Mouse (Mus musculus): ENCODE measurements around the gene Itsn2. TPM values are rescaled to one million over a fixed set of nuclear protein-coding genes. Genes with fewer than 3 reads are reported as not detected.
"Not testable (repeated sequence)": the region's sequence is repeated elsewhere in the genome, so short reads cannot be mapped to it uniquely, and the experiment has no call there.

Itsn2 gene
- polyA plus RNA-seq, 1 experiment = 8.9 TPM

- H3K9me3 ChIP-seq = peaks cover 3% of the 10 kb centered on the region; the same call in 1 of the 2 replicates
- H3K36me3 ChIP-seq (replicated peaks; ENCODE audit: low read length) = peaks cover 18% of the 10 kb centered on the region
- H3K4me1 ChIP-seq = peaks cover 27% of the 10 kb centered on the region
- peaks cover 3% of the 10 kb centered on the region for H3K27me3 ChIP-seq (replicated peaks)
- H3K4me3 ChIP-seq (replicated peaks) = no peak overlapping the region
- TF ChIP-seq GATA1 (IDR thresholded peaks at IDR 0.05; ENCODE audit: borderline replicate concordance, low read length) = no peak
- TF ChIP-seq FLI1 (IDR thresholded peaks at IDR 0.05; ENCODE audit: low read length) = no peak
Observed at GRCm38 (mm10) chr12:4719762-4720754, 127.6 kb downstream of the Itsn2 start.

- Histone ChIP-seq H3K36me3 (replicated peaks; ENCODE audit: low read length) (no peaks in the 10 kb centered on the region), H3K27me3 (replicated peaks) (peaks cover 13% of the 10 kb centered on the region), H3K9me3 (peaks cover 5% of the 10 kb centered on the region; the same call in 1 of the 2 replicates), H3K4me3 (replicated peaks) (no peak overlapping the region), H3K4me1 (peaks cover 3% of the 10 kb centered on the region; the same call in 1 of the 2 replicates)
- TF ChIP-seq FLI1 (IDR thresholded peaks at IDR 0.05; ENCODE audit: low read length) (no peak), GATA1 (IDR thresholded peaks at IDR 0.05; ENCODE audit: borderline replicate concordance, low read length) (no peak)
Observed at GRCm38 (mm10) chr12:4729165-4729564, 136.7 kb downstream of the Itsn2 start.

GRCm38 (mm10) chr12:4731629-4732028 lies 139.2 kb downstream of the Itsn2 start:
- Histone ChIP-seq H3K36me3 (replicated peaks; ENCODE audit: low read length) (no peaks in the 10 kb centered on the region), H3K27me3 (replicated peaks) (peaks cover 16% of the 10 kb centered on the region), H3K9me3 (peaks cover 5% of the 10 kb centered on the region; the same call in 1 of the 2 replicates), H3K4me1 (peaks cover 7% of the 10 kb centered on the region; the same call in 1 of the 2 replicates), H3K4me3 (replicated peaks) (no peak overlapping the region)
- TF ChIP-seq FLI1 (IDR thresholded peaks at IDR 0.05; ENCODE audit: low read length) = no peak
- TF ChIP-seq GATA1 (IDR thresholded peaks at IDR 0.05; ENCODE audit: borderline replicate concordance, low read length) = no peak

- no peak overlapping the region for H3K4me3 ChIP-seq (replicated peaks)
- H3K4me1 ChIP-seq = peaks cover 7% of the 10 kb centered on the region; the same call in 1 of the 2 replicates
- no peaks in the 10 kb centered on the region for H3K36me3 ChIP-seq (replicated peaks; ENCODE audit: low read length)
- TF ChIP-seq FLI1 (IDR thresholded peaks at IDR 0.05; ENCODE audit: low read length) (no peak), GATA1 (IDR thresholded peaks at IDR 0.05; ENCODE audit: borderline replicate concordance, low read length) (no peak)
- peaks cover 16% of the 10 kb centered on the region for H3K27me3 ChIP-seq (replicated peaks)
- H3K9me3 ChIP-seq = peaks cover 5% of the 10 kb centered on the region; the same call in 1 of the 2 replicates
Observed at GRCm38 (mm10) chr12:4732332-4732731, 139.9 kb downstream of the Itsn2 start.

GRCm38 (mm10) chr12:4738031-4738576 lies 145.7 kb downstream of the Itsn2 start, which contains the start of gene Fam228a:
Fam228a (minus strand) TSS chr12:4738430.
- TF ChIP-seq GATA1 (IDR thresholded peaks at IDR 0.05; ENCODE audit: borderline replicate concordance, low read length) = no peak
- TF ChIP-seq FLI1 (IDR thresholded peaks at IDR 0.05; ENCODE audit: low read length) = no peak
- peaks cover 8% of the 10 kb centered on the region for H3K27me3 ChIP-seq (replicated peaks)
- no peak within 1 kb of the TSS for H3K4me3 ChIP-seq (replicated peaks)
- no peaks in the 10 kb centered on the region for H3K9me3 ChIP-seq
- H3K4me1 ChIP-seq = 0 out of 2 replicates have a peak, but pooled peaks cover 4% of the 10 kb centered on the region
- no peaks in the 10 kb centered on the region for H3K36me3 ChIP-seq (replicated peaks; ENCODE audit: low read length)

GRCm38 (mm10) chr12:4740823-4741222 lies 148.4 kb downstream of the Itsn2 start:
- H3K4me3 ChIP-seq (replicated peaks) = no peak overlapping the region
- H3K4me1 ChIP-seq = no peaks in the 10 kb centered on the region
- H3K27me3 ChIP-seq (replicated peaks) = no peaks in the 10 kb centered on the region
- TF ChIP-seq FLI1 (IDR thresholded peaks at IDR 0.05; ENCODE audit: low read length) (no peak), GATA1 (IDR thresholded peaks at IDR 0.05; ENCODE audit: borderline replicate concordance, low read length) (no peak)
- no peaks in the 10 kb centered on the region for H3K9me3 ChIP-seq
- no peaks in the 10 kb centered on the region for H3K36me3 ChIP-seq (replicated peaks; ENCODE audit: low read length)

GRCm38 (mm10) chr12:4742183-4742582 lies 149.7 kb downstream of the Itsn2 start:
- Histone ChIP-seq H3K4me1 (no peaks in the 10 kb centered on the region), H3K27me3 (replicated peaks) (no peaks in the 10 kb centered on the region), H3K4me3 (replicated peaks) (no peak overlapping the region), H3K9me3 (no peaks in the 10 kb centered on the region), H3K36me3 (replicated peaks; ENCODE audit: low read length) (no peaks in the 10 kb centered on the region)
- TF ChIP-seq GATA1 (IDR thresholded peaks at IDR 0.05; ENCODE audit: borderline replicate concordance, low read length) (no peak), FLI1 (IDR thresholded peaks at IDR 0.05; ENCODE audit: low read length) (no peak)

GRCm38 (mm10) chr12:4744486-4744885 lies 152.0 kb downstream of the Itsn2 start:
- TF ChIP-seq FLI1 (IDR thresholded peaks at IDR 0.05; ENCODE audit: low read length) (no peak), GATA1 (IDR thresholded peaks at IDR 0.05; ENCODE audit: borderline replicate concordance, low read length) (no peak)
- Histone ChIP-seq H3K4me3 (replicated peaks) (no peak overlapping the region), H3K4me1 (no peaks in the 10 kb centered on the region), H3K36me3 (replicated peaks; ENCODE audit: low read length) (no peaks in the 10 kb centered on the region), H3K27me3 (replicated peaks) (no peaks in the 10 kb centered on the region), H3K9me3 (no peaks in the 10 kb centered on the region)

GRCm38 (mm10) chr12:4754451-4754850 lies 162.0 kb downstream of the Itsn2 start:
- not testable (repeated sequence) for H3K27me3 ChIP-seq (replicated peaks); H3K4me3 ChIP-seq (replicated peaks); H3K9me3 ChIP-seq; H3K36me3 ChIP-seq (replicated peaks; ENCODE audit: low read length); H3K4me1 ChIP-seq

- Histone ChIP-seq H3K4me1 (no peaks in the 10 kb centered on the region), H3K36me3 (replicated peaks; ENCODE audit: low read length) (peaks cover 4% of the 10 kb centered on the region), H3K4me3 (replicated peaks) (no peak overlapping the region), H3K9me3 (peaks cover 3% of the 10 kb centered on the region; the same call in 1 of the 2 replicates), H3K27me3 (replicated peaks) (no peaks in the 10 kb centered on the region)
- TF ChIP-seq FLI1 (IDR thresholded peaks at IDR 0.05; ENCODE audit: low read length) (no peak), GATA1 (IDR thresholded peaks at IDR 0.05; ENCODE audit: borderline replicate concordance, low read length) (no peak)
Observed at GRCm38 (mm10) chr12:4757060-4757459, 164.6 kb downstream of the Itsn2 start.

Other genes with a start within 250 kb of the Itsn2 start
- gene Ncoa1, start 115.5 kb upstream of the Itsn2 start, polyA plus RNA-seq (2012; ENCODE audit: insufficient read depth, low replicate concordance) = 6.0 and 13.0 TPM in 2 replicates
- not detected in 2 replicates for gene Gm3625, start 289 bp downstream of the Itsn2 start, polyA plus RNA-seq (2012; ENCODE audit: insufficient read depth, low replicate concordance)
- gene Fam228a, start 145.8 kb downstream of the Itsn2 start, polyA plus RNA-seq (2012; ENCODE audit: insufficient read depth, low replicate concordance) = not detected in 2 replicates
- 0.40 TPM in 1 of 2 replicates, not detected in the other for gene Pfn4, start 176.4 kb downstream of the Itsn2 start, polyA plus RNA-seq (2012; ENCODE audit: insufficient read depth, low replicate concordance)
- 1.2 TPM in 1 of 2 replicates, not detected in the other for gene Fam228b, start 176.6 kb downstream of the Itsn2 start, polyA plus RNA-seq (2012; ENCODE audit: insufficient read depth, low replicate concordance)
- gene Sf3b6, start 224.9 kb downstream of the Itsn2 start, polyA plus RNA-seq (2012; ENCODE audit: insufficient read depth, low replicate concordance) = 15.8 TPM in 1 of 2 replicates, not detected in the other
- gene Fkbp1b, start 249.0 kb downstream of the Itsn2 start, polyA plus RNA-seq (2012; ENCODE audit: insufficient read depth, low replicate concordance) = 3.8 and 15.5 TPM in 2 replicates